Mouse (Mus musculus): ENCODE measurements around the gene Capn6. TPM values are rescaled to one million over a fixed set of nuclear protein-coding genes. Genes with fewer than 3 reads are reported as not detected.

The Capn6 gene
- total RNA-seq (2023): under 1 TPM in 1 of 2 experiments, not detected in 1; 0.13 TPM

DNA sequence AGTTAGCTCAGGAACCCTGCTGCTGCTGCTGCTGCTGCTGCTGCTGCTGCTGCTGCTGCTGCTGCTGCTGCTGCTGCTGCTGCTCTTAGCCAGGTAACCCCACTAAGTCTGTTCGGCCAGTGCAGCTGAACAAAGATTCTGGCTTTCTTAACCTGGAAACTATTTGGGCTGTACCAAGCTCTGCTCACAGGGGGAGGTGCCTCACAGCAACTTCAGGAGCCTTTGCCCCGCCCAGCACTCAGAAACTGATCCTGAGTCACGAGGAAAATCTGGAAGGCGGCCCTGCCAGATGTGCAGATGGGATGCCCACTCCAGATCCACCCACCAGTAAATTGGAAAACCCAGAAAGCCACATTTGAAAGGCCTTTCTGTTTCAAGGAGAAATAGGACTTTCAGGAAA, at the start of gene Capn6:
Gene Capn6, minus strand, starts transcription at position 203 of the 400 bp plus-strand sequence.

Other genes with a start within 250 kb of the Capn6 start
- gene Dcx, start 105.9 kb upstream of the Capn6 start, total RNA-seq (2023): not detected